Mouse (Mus musculus): ENCODE data around the gene Fer1l4. TPM values are rescaled to one million over a fixed set of nuclear protein-coding genes. Genes with fewer than 3 reads are reported as not detected.

The Fer1l4 gene
- 0.13 TPM in 1 of 2 replicates, not detected in the other for polyA plus RNA-seq (2015; fragmentation: Nextera tagmentation; extraction: Ambion mirVana)

GRCm38 (mm10) chr2:156052816-156053215 is at the start of gene Fer1l4:
TSS of gene Fer1l4 (minus strand) at chr2:156052947.

GRCm38 (mm10) chr2:156065099-156066041 is 12.6 kb upstream of the Fer1l4 start, which contains the start of gene Spag4:
TSS of gene Spag4 (plus strand) at chr2:156065175.

GRCm38 (mm10) chr2:156007888-156008532 is 44.7 kb downstream of the Fer1l4 start, which contains the start of the genes 6430550D23Rik and Ergic3:
TSS of gene 6430550D23Rik (minus strand) at chr2:156007977.
TSS of gene Ergic3 (plus strand) at chr2:156008045.

Other genes with a start within 250 kb of the Fer1l4 start
- 58.7 and 116 TPM in 2 replicates for gene BC029722, start 233.5 kb downstream of the Fer1l4 start, polyA plus RNA-seq (2015; fragmentation: Nextera tagmentation; extraction: Ambion mirVana)
- gene Eif6, start 226.0 kb downstream of the Fer1l4 start, polyA plus RNA-seq (2015; fragmentation: Nextera tagmentation; extraction: Ambion mirVana): 166 and 202 TPM in 2 replicates
- gene Fam83c, start 218.1 kb downstream of the Fer1l4 start, polyA plus RNA-seq (2015; fragmentation: Nextera tagmentation; extraction: Ambion mirVana): 0.05 and 0.12 TPM in 2 replicates
- 80.5 and 107 TPM in 2 replicates for gene Uqcc1, start 122.6 kb downstream of the Fer1l4 start, polyA plus RNA-seq (2015; fragmentation: Nextera tagmentation; extraction: Ambion mirVana)
- 0.19 and 0.97 TPM in 2 replicates for gene Gm15557, start 112.2 kb downstream of the Fer1l4 start, polyA plus RNA-seq (2015; fragmentation: Nextera tagmentation; extraction: Ambion mirVana)
- gene Gdf5, start 107.6 kb downstream of the Fer1l4 start, polyA plus RNA-seq (2015; fragmentation: Nextera tagmentation; extraction: Ambion mirVana): 0.63 and 0.97 TPM in 2 replicates
- gene Cep250, start 96.5 kb downstream of the Fer1l4 start, polyA plus RNA-seq (2015; fragmentation: Nextera tagmentation; extraction: Ambion mirVana): 5.5 and 9.7 TPM in 2 replicates
- 1.1 and 2.0 TPM in 2 replicates for gene 6430550D23Rik, start 45.0 kb downstream of the Fer1l4 start, polyA plus RNA-seq (2015; fragmentation: Nextera tagmentation; extraction: Ambion mirVana)
- 226 and 249 TPM in 2 replicates for gene Ergic3, start 44.9 kb downstream of the Fer1l4 start, polyA plus RNA-seq (2015; fragmentation: Nextera tagmentation; extraction: Ambion mirVana)
- gene Spag4, start 12.2 kb upstream of the Fer1l4 start, polyA plus RNA-seq (2015; fragmentation: Nextera tagmentation; extraction: Ambion mirVana): 2.7 and 4.2 TPM in 2 replicates
- 26.5 and 28.3 TPM in 2 replicates for gene Cpne1, start 59.0 kb upstream of the Fer1l4 start, polyA plus RNA-seq (2015; fragmentation: Nextera tagmentation; extraction: Ambion mirVana)
- gene Rbm12, start 59.0 kb upstream of the Fer1l4 start, polyA plus RNA-seq (2015; fragmentation: Nextera tagmentation; extraction: Ambion mirVana): 8.5 and 12.1 TPM in 2 replicates
- 4.5 and 7.1 TPM in 2 replicates for gene Gm28036, start 74.1 kb upstream of the Fer1l4 start, polyA plus RNA-seq (2015; fragmentation: Nextera tagmentation; extraction: Ambion mirVana)
- gene Romo1, start 91.1 kb upstream of the Fer1l4 start, polyA plus RNA-seq (2015; fragmentation: Nextera tagmentation; extraction: Ambion mirVana): 691 and 754 TPM in 2 replicates
- gene Nfs1, start 91.2 kb upstream of the Fer1l4 start, polyA plus RNA-seq (2015; fragmentation: Nextera tagmentation; extraction: Ambion mirVana): 66.9 and 114 TPM in 2 replicates
- 340 and 572 TPM in 2 replicates for gene Rbm39, start 127.3 kb upstream of the Fer1l4 start, polyA plus RNA-seq (2015; fragmentation: Nextera tagmentation; extraction: Ambion mirVana)
- gene Phf20, start 143.5 kb upstream of the Fer1l4 start, polyA plus RNA-seq (2015; fragmentation: Nextera tagmentation; extraction: Ambion mirVana): 45.5 and 52.4 TPM in 2 replicates

All from adrenal gland, postnatal 0 days (tissue).